Mouse (Mus musculus) spleen, embryonic (tissue): ENCODE data around the gene Olfr1369-ps1.
"Not testable (repeated sequence)": the region's sequence is repeated elsewhere in the genome, so short reads cannot be mapped to it uniquely, and the experiment has no call there.

Experiments used
- CTCF ChIA-PET: fragments of 350-600 bp; sonication (Branson Sonifier 250); formaldehyde crosslinking; loops from one replicate; lab custom pipeline; 2022; lab: Charles Lee

The Olfr1369-ps1 gene

DNA sequence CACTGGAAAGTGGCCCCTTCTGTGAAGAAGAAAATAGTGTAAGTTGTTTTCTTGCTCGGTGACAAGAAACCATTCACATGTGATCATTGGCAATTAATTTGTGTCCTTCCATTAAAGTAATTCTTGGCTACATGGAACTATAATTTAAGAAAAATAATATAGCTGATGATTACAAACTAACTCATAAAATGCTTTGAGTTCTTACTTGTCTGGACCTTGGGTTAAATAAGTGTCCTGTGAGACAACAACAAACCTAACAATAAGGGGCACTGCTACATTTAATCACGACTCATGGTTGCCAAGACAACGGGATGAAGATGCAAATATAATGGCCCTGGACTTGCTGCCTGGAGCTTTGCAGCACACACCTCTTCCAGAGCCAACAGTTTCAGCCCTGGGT, at the start of gene Olfr1369-ps1:
TSS of gene Olfr1369-ps1 (plus strand) at position 301 of the 400 bp plus-strand sequence.
- CTCF ChIA-PET, result not testable (repeated sequence)

DNA sequence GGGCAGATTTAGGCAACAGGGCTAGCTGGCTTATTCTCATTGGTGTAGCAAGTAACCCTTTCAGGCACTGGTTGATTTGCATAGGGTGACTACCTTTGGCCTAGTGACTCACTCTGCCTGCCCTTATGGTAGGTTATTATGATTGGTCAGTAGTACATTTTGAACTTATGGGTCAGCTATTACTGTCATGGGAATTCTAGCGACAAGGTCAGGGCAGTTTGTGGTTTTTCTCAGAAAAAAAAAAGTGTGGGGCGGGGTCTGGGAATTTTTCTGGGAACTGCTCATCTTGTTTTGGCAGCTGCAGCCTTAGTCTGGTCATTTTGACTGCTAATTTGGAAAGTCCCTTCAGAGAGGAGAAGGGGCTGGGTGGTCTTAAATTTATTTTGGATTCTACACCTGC, 45.3 kb upstream of the Olfr1369-ps1 start:
- CTCF ChIA-PET, result no interaction called here

DNA sequence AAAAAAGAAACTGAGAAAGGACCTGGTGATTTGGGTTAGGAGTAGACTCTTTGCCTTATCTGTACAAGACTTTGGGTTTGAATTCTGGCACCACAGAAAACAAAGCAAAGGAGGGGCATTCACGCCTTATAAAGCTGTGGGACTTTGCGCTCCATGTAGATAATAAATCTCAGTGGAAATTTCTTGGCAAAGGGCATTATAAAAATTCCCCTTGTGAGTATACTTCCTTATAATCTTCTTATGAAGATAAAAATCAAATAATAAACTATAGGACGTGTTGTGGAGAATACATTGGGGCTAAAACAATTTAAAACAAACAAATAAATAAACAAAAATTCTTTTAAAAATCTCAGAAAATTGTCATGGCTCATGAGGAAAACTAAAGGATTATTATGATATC, 36.4 kb upstream of the Olfr1369-ps1 start, which contains the start of gene Olfr1370:
TSS of gene Olfr1370 (minus strand) at position 101 of the 400 bp plus-strand sequence.
- CTCF ChIA-PET, result no interaction called here

DNA sequence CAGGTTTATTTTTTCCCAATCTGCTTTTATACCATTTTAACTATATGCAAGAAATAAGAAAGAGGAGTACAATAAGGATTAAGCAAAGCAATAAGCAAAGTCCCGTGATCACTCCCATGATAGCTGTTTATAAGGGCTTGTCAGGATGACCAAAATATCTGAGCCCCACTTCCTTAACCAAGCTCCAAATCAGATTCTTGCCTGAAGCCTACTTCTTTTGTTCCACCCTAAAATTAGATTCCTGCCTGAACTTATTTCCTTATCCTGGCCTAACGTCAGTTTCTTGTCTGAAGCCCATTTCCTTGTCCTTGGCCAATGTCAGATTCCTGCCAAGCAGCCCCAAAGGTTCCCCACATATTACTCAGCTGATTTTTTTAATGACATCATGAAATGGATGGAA, 28.6 kb upstream of the Olfr1369-ps1 start:
- CTCF ChIA-PET, result no interaction called here

DNA sequence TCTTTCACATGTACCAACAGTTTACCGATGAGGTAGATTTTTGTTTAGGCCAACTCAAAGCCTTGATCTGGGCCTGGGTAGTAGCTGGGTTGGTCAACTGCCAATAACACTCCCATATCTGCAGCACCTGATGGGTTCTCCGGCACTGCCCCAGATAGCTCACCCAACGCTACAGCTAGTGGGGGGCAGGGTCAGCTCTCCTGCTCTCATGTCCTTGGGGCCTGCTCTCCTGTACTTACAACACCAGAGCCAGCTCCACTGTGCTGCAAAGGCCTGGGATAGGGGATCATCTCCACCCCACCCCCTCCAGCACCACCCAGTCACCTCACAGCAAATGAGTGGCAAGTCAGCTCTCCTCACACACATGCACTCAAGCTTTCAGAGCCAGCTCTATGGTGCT, 1.5 kb upstream of the Olfr1369-ps1 start:
- CTCF ChIA-PET, result no interaction called here

DNA sequence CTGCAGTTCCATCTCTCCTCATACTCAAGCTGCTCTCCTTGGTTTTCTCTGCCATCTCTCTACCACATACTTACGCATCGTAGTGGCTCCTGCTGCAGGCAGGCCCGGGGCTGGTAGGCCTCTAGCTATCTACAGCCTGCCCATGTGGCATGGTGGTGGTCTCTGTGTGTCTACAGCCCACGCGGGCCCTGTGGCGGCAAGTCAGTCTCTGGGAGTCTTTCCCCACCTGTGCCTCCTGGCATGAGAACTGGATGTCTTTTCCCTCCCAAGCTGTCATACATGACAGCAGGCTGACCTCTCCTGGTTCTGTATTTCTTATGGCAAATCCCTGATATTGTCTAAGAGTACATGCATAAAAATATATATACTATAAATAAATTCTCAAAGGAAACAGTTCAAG, 842 bp upstream of the Olfr1369-ps1 start:
- CTCF ChIA-PET, result no interaction called here

DNA sequence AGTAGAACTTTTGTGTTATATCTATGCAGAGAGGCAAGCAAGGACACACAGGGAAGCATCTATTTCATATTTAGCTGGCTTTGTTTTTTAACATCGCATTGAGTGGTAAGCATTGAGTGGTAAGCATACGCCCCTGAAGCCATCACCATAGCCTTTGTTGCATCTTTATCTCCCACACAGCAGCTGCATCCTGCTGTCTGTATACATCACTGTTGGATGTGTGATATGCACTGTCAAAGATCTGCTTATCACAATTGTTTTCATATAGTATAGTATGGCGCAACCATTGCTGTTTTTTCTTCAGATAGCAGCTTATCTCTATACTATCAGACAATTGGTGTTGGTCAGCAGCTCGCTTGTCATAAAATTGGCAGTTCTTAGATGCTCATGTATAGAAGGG, 2.8 kb downstream of the Olfr1369-ps1 start:
- CTCF ChIA-PET, result no interaction called here

DNA sequence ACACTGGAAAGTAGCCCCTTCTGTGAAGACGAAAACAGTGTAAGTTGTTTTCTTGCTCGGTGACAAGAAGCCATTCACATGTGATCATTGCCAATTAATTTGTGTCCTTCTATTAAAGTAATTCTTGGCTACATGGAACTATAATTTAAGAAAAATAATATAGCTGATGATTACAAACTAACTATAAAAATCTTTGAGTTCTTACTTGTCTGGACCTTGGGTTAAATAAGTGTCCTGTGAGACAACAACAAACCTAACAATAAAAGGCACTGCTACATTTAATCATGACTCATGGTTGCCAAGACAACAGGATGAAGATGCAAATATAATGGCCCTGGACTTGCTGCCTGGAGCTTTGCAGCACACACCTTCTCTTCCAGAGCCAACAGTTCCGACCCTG, 18.1 kb downstream of the Olfr1369-ps1 start, which contains the start of gene Olfr263:
TSS of gene Olfr263 (plus strand) at position 301 of the 400 bp plus-strand sequence.
- CTCF ChIA-PET, result not testable (repeated sequence)

DNA sequence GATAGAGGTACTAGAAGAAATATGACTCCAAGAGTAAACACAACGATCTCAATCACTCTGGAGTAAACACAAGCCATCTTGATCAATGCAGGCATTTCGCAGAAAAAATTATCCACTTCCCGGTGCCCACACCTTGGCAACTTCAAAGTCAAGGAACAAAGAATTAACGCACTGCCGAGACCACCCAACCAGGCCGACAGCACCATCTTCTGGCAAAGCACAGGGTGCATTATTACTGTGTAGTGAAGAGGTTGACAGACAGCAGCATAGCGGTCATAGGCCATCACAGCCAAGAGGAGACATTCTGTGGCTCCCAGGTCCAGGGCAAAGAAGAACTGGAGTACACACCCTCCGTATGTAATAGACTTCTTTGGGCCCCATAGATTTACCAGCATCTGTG, 31.1 kb downstream of the Olfr1369-ps1 start:
- CTCF ChIA-PET, result no interaction called here

DNA sequence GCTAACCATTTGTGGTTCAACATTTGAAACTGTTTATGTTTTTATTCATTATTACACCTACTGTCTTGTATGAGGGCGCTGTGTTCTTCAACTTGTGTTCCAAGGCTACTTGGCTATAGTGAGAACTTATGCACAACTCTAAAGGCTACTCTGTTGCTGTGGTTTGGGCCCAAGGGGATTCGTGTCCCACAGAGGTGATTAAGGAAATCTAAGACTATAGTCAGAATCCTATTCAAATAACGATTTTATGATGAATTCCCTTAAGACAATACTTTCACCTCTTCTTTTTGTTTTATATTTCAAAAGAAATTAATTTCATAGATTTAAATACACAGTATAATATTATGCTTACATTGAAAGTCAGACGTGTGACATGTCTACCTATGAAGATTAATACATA, 34.5 kb downstream of the Olfr1369-ps1 start, which contains the start of gene Olfr1368:
TSS of gene Olfr1368 (minus strand) at position 101 of the 400 bp plus-strand sequence.
- CTCF ChIA-PET, result no interaction called here

DNA sequence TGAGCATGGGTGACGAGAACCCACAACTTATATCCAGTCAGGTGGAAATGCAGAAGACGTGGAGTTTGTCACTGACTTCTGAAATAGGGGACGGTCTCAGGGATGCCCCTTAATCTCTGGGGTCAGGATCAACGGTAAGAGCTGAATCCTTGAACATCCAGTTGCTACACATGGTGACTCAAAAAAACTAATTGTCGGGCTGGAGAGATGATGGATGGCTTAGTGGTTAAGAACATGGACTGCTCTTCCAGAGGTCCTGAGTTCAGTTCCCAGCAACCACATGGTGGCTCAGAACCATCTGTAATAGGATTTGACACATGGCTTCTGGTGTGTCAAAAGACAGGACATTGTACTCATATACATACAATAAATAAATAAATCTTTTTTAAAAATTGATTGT, 44.6 kb downstream of the Olfr1369-ps1 start:
- CTCF ChIA-PET, result no interaction called here

DNA sequence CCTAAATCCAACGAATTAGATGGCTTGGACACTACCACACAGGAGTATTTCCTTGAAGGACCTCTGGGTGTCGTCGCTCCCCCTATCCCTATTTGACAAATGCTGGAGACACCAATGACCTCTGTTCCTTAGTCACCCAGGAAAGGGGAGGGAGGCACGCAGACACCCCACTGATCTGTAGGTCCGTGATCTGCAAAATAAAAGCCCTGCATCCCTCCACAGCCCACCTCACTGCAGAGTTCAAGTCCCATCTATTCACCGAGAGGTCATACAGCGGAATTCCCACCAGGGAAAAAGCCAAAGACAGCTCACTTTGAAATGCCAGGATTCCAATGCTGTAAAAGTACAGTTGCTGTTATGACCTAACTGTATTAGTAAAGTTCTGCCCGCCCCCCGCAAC, 46.8 kb downstream of the Olfr1369-ps1 start:
- CTCF ChIA-PET, result interaction anchor here (0.6 to 0.7 kb wide), 2 partner anchors 819 to 845 kb away, joined by 3 to 4 read pairs; no protein-coding TSS in a partner anchor

DNA sequence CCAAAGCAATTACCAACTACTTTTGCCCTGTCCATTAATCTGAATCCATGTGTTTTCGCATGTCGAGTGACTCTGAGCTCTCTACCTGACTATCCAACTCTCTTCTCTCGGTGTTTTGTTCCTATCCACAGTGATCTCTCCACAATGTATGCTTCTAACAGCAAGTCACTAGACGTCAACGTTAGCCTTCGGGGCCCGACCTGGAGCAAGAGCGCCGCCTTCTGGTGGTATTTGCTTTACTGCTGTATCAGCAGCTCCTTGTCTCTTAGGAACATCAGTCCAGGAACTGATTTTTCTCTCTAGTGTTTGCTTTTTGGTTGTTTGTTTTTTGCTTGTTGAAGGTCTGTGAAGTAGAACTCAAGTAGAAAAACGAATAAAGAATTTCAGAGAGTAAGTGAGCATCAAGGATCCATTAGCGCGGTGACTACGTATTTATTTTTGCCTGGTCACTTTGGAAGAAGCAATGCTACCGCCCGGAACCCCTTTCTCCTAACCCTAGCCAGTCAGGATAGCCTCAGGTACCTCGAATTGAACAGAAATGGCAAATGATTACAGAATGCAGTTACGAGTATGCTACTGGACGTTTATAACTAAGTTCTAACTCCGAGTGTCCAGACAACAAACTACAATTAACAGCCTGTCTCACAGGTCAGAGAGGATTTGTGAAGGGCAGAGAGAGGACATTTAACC, 47.6 kb downstream of the Olfr1369-ps1 start:
- CTCF ChIA-PET, result interaction anchor here (0.7 kb wide), 1 partner anchor 228 kb away, joined by 3 read pairs; no protein-coding TSS in a partner anchor

DNA sequence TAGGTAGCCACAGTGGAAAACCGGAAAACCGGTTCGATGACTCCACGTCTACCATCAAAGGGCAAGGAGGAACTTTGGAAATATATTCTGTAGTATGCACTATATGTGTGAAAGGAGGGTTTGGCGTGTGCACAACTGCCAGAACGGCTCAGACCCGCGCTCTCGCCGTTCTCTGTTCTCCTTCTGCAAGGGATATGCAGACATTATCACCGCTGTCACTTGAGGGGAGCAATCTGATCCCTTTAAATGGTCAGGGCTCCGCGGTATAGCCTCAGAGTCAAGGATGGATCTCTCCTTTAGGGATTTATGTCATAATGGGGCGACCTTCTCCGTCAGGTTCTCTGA, 48.2 kb downstream of the Olfr1369-ps1 start:
- CTCF ChIA-PET, result no interaction called here

DNA sequence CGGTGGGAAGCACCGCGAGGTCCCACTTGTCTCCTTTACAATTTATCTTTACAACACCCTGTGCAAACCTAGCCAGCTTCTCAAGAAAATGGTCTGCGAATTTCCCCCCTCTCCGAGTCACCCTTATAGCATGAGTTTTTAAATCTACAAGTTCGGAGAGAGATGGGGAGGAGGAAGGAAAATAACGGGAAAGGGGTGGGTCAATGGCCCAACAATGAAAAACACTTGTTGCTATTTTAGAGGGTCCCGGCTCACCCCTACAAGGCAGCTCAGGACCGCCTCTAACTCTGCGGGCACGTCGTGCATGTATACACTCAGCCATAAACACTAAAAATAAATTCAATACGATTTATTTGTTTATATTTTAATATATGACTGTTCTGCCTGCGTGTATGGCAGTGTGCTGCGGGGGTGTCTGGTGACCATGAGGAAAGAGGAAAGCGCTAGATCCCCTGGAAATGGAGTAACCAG, 48.8 kb downstream of the Olfr1369-ps1 start:
- CTCF ChIA-PET, result interaction anchor here (1.1 kb wide), 1 partner anchor 40 kb away, joined by 5 read pairs; no protein-coding TSS in a partner anchor

DNA sequence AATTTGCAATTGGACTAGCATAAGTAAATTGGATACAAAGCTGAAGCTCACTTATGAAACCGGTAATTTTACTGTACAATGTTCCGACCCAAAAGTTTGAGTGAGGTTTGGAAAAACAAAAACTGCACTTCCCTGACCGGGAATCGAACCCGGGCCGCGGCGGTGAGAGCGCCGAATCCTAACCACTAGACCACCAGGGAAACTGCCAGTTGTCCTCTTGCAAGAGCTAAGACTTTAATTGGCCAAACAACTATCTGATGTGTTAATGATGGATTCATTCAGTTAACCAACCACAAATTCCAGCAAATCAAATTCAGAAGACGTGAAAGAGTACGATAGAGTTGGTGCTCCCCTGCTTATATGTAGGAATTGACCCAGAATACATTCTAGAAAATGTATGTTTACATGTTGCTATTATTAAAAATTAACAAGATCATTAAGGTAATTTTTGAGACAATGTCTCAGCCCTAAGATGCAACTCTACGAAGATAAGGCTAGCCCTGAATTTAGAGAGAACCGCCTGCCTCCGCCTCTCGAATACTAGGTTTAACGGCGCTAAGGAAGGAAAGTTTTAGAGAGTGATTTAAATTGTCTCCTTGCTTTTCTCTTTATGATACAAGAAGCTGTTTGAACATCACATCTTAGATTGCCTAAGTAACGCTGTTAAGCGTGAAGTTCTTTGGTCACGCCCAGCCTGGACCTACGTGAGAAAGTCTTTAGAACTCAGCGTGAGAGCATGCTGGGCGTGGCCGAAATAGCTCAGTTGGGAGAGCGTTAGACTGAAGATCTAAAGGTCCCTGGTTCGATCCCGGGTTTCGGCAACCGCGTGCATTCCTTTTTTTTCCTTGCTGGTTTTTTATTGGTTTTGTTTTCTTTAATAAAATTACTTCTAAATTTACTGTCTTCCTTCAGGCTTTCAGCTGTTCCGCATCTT, 49.6 kb downstream of the Olfr1369-ps1 start:
- CTCF ChIA-PET, result interaction anchor here (1.0 to 1.1 kb wide), 2 partner anchors 11 to 39 kb away, joined by 3 to 5 read pairs; no protein-coding TSS in a partner anchor

DNA sequence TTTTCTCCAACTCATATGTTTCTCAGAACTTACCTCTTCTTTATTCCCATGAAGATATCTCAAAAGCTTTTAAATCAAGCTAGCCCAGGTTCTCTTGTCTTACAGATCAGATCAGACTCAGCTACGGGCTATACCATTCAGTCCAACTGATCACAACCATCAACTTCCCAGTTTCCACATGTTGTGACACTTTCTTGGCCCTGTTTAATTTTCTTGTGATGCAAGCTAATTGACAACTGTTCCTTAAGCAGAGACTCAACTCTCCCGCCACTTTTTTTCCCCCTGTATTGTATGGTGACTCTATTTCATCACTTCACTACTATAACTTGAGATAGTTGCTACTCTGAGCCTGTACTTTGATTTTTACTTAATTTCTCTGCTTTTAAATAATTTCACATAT, 50.3 kb downstream of the Olfr1369-ps1 start:
- CTCF ChIA-PET, result interaction anchor here (1.0 kb wide), 1 partner anchor 10 kb away, joined by 3 read pairs; no protein-coding TSS in a partner anchor

DNA sequence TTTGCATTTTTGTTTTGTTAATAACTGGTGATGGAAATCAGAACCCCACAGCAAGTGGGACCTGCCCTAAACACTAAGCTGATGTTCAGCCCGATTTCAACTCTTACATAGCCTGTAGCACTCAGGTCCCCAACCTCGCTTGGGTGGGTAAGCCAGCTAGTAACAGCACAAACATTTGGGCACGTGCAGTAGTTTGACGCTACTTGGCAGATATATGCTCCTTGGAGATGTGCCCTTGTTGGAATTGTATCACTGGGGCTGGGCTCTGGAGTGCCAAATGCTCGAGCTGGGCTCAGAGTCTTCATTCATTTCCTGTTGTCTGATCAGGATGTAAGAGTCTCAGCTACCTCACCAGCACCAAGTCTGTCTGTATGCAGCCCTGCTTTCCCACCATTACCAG, 51.3 kb downstream of the Olfr1369-ps1 start:
- CTCF ChIA-PET, result no interaction called here

DNA sequence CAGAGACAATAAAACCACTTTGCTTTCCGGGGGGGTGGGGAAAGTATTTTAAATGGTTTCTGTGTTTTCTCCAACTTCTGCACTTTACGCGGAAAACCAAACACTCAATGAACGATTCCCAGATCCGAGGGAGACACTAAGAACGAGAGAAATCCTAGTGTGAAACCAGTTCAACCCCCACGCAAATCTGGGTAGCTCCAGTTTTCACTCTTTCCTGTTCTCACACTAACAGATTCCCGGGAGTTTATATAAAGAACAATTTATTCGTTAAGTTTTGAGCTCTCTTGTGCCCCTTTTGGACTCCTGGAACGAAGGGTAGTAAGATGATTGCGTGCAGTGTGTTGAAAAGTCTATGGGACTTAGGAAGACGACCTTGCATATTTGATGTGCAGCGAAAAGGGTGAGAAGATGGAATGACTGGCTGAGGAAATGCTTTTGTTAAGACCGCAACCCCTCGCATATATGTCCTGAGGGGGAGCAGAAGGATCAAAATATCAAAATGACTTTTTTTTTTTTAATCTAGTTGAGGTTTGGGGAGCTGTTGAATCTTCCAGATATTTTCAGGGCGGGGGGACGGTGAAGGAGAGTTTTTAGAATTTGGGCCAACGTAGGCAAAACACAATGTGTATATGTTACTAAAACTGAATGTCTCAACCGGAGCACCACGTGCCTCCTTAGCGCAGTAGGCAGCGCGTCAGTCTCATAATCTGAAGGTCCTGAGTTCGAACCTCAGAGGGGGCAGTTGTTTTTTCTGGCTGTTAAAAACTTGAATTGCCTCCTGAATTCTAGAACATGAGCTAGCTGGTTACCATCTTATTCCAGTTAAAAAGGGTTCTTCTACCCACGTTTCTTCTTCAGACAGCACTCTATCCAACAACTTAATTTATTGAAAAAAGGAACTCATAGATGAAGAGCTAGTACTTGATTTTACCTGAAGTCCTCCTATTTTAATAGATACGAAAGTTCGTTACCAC, 55.9 kb downstream of the Olfr1369-ps1 start:
- CTCF ChIA-PET, result interaction anchor here (0.6 kb wide), 2 partner anchors 775 to 861 kb away, joined by 3 read pairs; no protein-coding TSS in a partner anchor

DNA sequence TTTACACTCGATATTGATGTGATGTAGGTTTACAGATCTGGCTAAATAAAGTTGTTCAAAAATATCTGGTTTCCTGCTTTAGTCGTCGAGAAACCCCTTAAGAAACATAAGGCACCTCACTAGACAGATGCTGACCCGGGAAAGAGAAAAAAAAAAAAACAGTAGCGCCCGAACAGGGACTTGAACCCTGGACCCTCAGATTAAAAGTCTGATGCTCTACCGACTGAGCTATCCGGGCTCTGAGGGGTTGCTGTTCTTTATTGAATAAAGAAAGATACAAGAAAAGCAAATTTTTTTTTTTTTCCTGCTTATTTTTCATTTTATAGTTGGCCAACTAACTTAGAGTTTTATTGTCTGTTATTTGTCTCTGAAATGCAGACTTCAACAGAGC, 56.6 kb downstream of the Olfr1369-ps1 start:
- CTCF ChIA-PET, result interaction anchor here (0.6 kb wide), 2 partner anchors 774 to 860 kb away, joined by 3 read pairs; no protein-coding TSS in a partner anchor
